Mouse (Mus musculus) lung, postnatal 0 days (tissue): ENCODE data around the gene Glis1.

Experiments
- CTCF ChIP-seq: IDR thresholded peaks from 2 replicates; pipeline ENCODE4 v1.5.1; 2016; ENCODE audit warnings: antibody characterized with exemption, mild to moderate bottlenecking
- EP300 ChIP-seq: IDR thresholded peaks from 2 replicates; pipeline ENCODE4 v1.6.1; 2016; ENCODE audit warnings: antibody characterized with exemption, mild to moderate bottlenecking, control low read depth

DNA sequence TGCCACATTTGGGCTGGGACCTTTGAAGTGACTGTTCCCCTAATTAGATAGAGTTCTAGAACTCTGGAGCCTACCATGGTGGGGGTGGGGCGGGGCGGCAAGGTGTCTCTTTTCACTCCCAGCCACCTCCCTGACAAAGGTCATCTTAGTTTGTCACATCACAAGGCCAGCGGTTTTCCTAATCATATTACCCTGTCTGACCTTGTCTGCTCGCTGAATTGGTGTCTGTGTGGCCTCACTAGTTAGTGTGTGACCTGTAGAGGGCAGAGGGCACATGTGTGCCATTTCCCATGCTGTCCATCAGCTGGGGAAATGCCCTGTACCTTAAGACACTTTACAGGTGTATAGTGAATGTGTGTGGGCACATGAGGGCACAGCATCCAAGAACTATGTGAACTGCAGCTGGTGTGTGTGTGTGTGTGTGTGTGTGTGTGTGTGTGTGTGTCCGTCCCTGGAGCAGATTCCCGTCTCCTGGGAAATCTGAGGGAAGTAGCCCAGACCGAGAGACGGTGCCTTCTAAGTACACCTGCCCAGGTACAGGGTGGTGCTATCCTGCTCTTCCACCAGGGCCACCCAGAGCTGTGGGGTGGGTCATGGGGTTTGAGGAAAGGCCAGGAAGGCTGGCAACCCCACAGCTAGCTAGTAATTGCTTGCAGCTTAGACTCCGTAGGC is 163.0 kb downstream of the Glis1 start:
- TF ChIP-seq CTCF (no peak), EP300 (no peak)
